Mouse (Mus musculus): Measurements from ENCODE around the gene Klk4.

The Klk4 gene

GRCm38 (mm10) chr7:43894836-43895235, 13.9 kb downstream of the Klk4 start:
- in situ Hi-C loops (cut with MboI; ENCODE audit: low pct_unique_long_range_greater_than_20kb in 1 of 2, low sequenced_read_pairs in 2 of 2, unreplicated experiment in 1 of 2) = loop anchor here in 1 of 2 experiments (25.0 kb wide), 1 partner anchor 208 kb away; the partner anchor contains the start of gene Klk14

DNA sequence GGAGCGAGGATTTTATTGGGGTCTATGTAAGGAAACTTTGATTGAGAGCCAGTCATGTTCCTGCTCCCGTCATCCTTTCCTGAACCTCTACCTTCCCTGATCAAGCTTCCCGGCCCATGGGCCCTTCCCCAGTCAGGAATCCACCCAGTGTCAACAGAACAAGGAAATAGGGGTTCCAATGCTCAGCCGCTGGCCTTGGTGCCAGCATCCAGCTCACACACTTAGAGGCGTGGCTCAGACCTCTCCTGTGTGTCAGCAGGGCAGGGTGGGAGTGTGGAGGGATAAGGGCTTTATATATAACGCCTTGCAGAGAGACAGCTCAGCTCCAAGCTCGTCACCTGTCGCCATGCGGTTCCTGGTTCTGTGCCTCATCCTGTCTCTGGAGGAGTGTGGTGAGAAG, 33.9 kb downstream of the Klk4 start:
- in situ Hi-C loops (cut with MboI; ENCODE audit: low pct_unique_long_range_greater_than_20kb in 1 of 2, low sequenced_read_pairs in 2 of 2, unreplicated experiment in 1 of 2) = no loop called here

DNA sequence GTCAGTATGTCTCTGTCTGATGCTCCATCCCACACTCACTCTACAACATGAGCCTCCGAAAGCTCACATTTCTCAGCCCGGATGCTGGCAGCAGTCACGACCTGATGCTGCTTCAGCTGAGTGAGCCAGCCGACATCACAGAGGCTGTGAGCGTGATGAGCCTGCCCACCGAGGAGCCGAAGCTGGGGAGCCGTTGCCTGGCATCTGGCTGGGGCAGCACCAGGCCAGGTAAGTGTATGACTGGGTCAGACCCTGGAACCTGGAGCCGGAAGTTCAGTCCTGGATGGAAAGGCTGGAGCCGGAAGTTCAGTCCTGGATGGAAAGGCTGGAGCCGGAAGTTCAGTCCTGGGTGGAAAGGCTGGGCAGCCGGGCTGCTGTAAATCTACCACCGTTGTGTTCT, 37.5 kb downstream of the Klk4 start:
- in situ Hi-C loops (cut with MboI; ENCODE audit: low pct_unique_long_range_greater_than_20kb in 1 of 2, low sequenced_read_pairs in 2 of 2, unreplicated experiment in 1 of 2) = no loop called here

GRCm38 (mm10) chr7:43918871-43919270, 37.9 kb downstream of the Klk4 start:
- in situ Hi-C loops (cut with MboI; ENCODE audit: low pct_unique_long_range_greater_than_20kb in 1 of 2, low sequenced_read_pairs in 2 of 2, unreplicated experiment in 1 of 2) = no loop called here

DNA sequence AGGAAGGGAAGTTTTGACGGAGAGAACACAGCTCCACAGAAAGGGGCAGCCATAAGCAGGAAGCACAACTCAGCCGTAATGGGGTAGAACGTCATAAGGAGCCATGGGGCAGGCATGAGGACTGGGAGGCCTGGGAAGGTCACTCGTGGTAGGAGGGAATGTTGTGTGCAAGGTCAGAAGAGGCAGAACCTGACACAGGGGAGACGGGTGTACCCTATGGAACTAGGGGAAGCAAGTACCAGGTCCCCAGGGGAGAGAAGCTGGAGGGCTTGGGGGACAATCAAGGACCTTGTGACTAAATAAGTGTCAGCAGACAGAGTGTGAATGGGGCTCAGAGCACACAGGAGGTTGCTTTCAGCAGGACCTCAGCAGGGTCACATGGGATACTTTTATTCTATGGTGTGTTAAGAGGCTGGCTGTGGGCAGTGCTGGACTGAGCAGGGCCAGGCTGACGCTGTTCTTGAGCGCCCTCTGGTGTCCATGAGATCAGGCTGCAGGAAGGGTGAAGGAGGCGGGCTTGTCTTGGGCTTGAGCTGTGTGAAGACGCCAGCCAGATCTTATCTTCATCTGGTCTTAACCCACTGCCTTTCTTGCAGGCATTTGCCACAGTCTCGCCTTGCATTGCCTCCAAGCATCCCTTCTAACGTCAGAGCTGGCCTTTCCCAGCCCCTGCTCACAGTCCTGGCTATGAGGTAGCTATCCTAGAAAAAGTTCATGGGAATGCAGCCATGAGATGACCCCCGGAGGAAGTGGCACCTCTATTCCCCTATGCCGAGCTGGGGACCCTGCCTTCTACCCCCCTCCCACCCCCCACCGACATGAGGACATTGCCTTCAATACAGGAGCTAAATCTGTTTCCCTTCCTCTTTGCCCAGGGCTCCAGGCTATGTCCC, 38.8 kb downstream of the Klk4 start:
- in situ Hi-C loops (cut with MboI; ENCODE audit: low pct_unique_long_range_greater_than_20kb in 1 of 2, low sequenced_read_pairs in 2 of 2, unreplicated experiment in 1 of 2) = loop anchor here in 1 of 2 experiments (10.0 kb wide), 1 partner anchor 315 kb away; the partner anchor contains the start of gene Gm36864

GRCm38 (mm10) chr7:43920582-43920981, 39.6 kb downstream of the Klk4 start:
- in situ Hi-C loops (cut with MboI; ENCODE audit: low pct_unique_long_range_greater_than_20kb in 1 of 2, low sequenced_read_pairs in 2 of 2, unreplicated experiment in 1 of 2) = loop anchor here in 1 of 2 experiments (10.0 kb wide), 1 partner anchor 314 kb away; the partner anchor contains the start of gene Gm36864

- in situ Hi-C loops (cut with MboI; ENCODE audit: low pct_unique_long_range_greater_than_20kb in 1 of 2, low sequenced_read_pairs in 2 of 2, unreplicated experiment in 1 of 2) = loop anchor here in 1 of 2 experiments (10.0 kb wide), 1 partner anchor 314 kb away; the partner anchor contains the start of gene Gm36864
Measured at GRCm38 (mm10) chr7:43921087-43921486, 40.1 kb downstream of the Klk4 start.

GRCm38 (mm10) chr7:43921941-43922340, 41.0 kb downstream of the Klk4 start:
- in situ Hi-C loops (cut with MboI; ENCODE audit: low pct_unique_long_range_greater_than_20kb in 1 of 2, low sequenced_read_pairs in 2 of 2, unreplicated experiment in 1 of 2) = loop anchor here in 1 of 2 experiments (10.0 kb wide), 1 partner anchor 313 kb away; the partner anchor contains the start of gene Gm36864

DNA sequence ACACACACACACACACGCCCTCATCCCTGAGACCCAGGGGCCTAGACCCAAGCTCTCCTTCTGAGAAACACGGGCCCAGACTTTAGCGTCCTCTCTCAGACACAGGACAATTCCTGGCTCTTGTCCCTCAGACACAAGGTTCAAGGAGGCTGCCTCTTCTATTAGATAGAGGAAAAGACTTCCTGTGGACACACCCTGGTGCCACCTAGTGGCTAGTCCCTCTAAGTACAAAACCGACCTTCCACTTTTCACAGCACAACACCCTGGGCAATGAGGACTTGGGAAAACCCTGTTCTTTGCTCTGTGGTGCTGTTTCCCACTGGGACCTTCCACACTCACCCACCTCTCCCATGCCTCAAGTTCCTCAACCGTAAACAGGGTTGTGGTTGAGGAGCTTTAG, 45.0 kb downstream of the Klk4 start:
- in situ Hi-C loops (cut with MboI; ENCODE audit: low pct_unique_long_range_greater_than_20kb in 1 of 2, low sequenced_read_pairs in 2 of 2, unreplicated experiment in 1 of 2) = loop anchor here in 1 of 2 experiments (10.0 kb wide), 1 partner anchor 309 kb away; the partner anchor contains the start of gene Gm36864

GRCm38 (mm10) chr7:43928521-43928920, 47.6 kb downstream of the Klk4 start:
- in situ Hi-C loops (cut with MboI; ENCODE audit: low pct_unique_long_range_greater_than_20kb in 1 of 2, low sequenced_read_pairs in 2 of 2, unreplicated experiment in 1 of 2) = loop anchor here in 1 of 2 experiments (10.0 kb wide), 1 partner anchor 306 kb away; the partner anchor contains the start of gene Gm36864

DNA sequence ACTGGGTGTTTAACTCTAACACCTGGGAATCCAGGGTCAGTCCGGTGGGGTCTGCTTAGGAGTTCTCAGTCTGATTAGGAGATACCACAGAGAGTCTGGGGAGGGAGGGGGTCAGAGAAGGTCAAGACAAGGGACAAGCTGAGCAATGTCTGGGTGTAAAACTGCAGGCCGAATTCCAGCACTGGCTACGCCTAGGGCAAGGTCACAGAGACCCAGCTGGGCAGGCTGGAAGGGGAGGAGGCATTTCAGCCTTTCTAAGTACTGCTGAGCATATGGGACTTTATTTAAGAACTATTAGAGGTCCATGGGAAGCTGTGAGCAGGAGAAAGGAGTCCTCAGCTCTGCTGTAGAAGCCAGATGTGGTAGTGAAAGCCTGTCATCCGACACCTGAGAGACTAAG, 51.4 kb downstream of the Klk4 start:
- in situ Hi-C loops (cut with MboI; ENCODE audit: low pct_unique_long_range_greater_than_20kb in 1 of 2, low sequenced_read_pairs in 2 of 2, unreplicated experiment in 1 of 2) = no loop called here

- in situ Hi-C loops (cut with MboI; ENCODE audit: low pct_unique_long_range_greater_than_20kb in 1 of 2, low sequenced_read_pairs in 2 of 2, unreplicated experiment in 1 of 2) = no loop called here
Measured at GRCm38 (mm10) chr7:43933440-43933839, 52.5 kb downstream of the Klk4 start, which contains the start of gene Klk15. Klk15 (plus strand) TSS chr7:43933740.

GRCm38 (mm10) chr7:43934747-43935146, 53.8 kb downstream of the Klk4 start:
- in situ Hi-C loops (cut with MboI; ENCODE audit: low pct_unique_long_range_greater_than_20kb in 1 of 2, low sequenced_read_pairs in 2 of 2, unreplicated experiment in 1 of 2) = no loop called here
